Mouse (Mus musculus): ENCODE data around the gene Prdm13. TPM values are rescaled to one million over a fixed set of nuclear protein-coding genes. Genes with fewer than 3 reads are reported as not detected.

Prdm13 gene
- total and polyA plus RNA-seq, 3 experiments = not detected

- no peaks in the 10 kb centered on the region for H3K27me3 ChIP-seq (ENCODE audit: control insufficient read depth in 1 of 2, insufficient read depth in 2 of 2, low read length in 2 of 2)
- DNase-seq (ENCODE audit: low read depth, low spot score) = no peak
- no peak overlapping the region for H3K9ac ChIP-seq (ENCODE audit: control insufficient read depth, low read depth, low read length, poor library complexity, severe bottlenecking)
- TF ChIP-seq MXI1 (IDR thresholded peaks at IDR 0.05; ENCODE audit: low read depth, low read length) = no peak
- no peaks in the 10 kb centered on the region for H3K79me2 ChIP-seq (ENCODE audit: control insufficient read depth, insufficient read depth, low read length, poor library complexity)
- H3K4me1 ChIP-seq (ENCODE audit: control insufficient read depth in 1 of 2, insufficient read depth in 2 of 2, low read length in 2 of 2) = no peaks in the 10 kb centered on the region
- no peaks in the 10 kb centered on the region for H3K9me3 ChIP-seq (replicated peaks; ENCODE audit: insufficient read depth, low read length)
- H3K36me3 ChIP-seq (ENCODE audit: control insufficient read depth in 1 of 2, insufficient read depth in 2 of 2, low read length in 2 of 2) = no peaks in the 10 kb centered on the region
- H3K4me3 ChIP-seq (ENCODE audit: control insufficient read depth in 1 of 2, insufficient read depth in 1 of 2, low read depth in 2 of 2, low read length in 2 of 2) = no peak overlapping the region
- H3K27ac ChIP-seq (ENCODE audit: control insufficient read depth, low read depth, low read length) = no peak overlapping the region
Measured at GRCm38 (mm10) chr4:21678975-21679623, 6.7 kb downstream of the Prdm13 start.

DNA sequence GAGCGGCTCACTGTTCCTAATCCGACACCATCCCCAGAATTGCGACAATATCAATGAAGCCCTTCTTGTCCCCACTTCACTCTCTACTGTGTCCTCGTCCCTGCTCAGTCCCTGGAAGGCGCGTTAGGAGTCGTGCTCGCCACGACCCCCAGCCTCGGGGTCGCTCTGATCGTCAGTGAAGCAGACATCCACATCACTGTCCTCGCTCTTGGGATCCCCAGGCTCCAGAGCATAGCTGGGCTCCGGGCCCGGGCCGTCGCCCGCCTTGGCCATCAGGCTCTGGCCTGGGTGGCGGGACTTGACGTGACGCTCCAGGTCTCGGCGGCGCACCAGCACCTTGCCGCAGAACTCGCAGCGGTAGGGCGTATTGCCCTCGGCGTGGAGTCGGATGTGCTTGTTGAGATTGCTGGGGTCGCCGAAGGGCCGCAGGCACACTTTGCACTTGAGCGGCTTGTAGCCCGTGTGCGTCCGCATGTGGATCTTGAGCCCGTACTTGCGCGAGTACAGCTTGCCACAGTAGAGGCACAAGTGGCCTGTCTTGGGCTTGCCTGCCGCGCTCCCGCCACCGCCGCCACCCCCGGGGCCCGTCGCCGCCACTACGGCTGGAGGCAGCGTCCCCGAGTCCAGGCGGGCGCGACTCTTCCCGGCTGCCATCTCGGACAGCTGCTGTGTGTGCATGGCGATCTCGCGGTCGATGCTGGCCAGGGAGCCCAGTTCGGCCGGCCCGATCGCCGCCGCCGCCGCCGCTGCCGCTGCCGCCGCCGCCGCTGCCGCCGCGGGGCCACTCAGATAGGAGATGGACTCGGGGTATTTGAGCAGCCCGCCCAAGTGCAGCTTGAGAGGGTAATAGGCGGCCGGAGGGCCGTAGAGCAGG lies 7.4 kb downstream of the Prdm13 start:
- TF ChIP-seq CTCF (IDR thresholded peaks at IDR 0.05 in 2 of 3, conservative IDR thresholded peaks at IDR 0.05 in 1 of 3; ENCODE audit: control insufficient read depth in 1 of 3, insufficient read depth in 1 of 3, low read depth in 2 of 3, low read length in 3 of 3, poor library complexity in 1 of 3, severe bottlenecking in 1 of 3) = no peak
- DNase-seq (ENCODE audit: low read depth, low spot score) = no peak
- no peaks in the 10 kb centered on the region for H3K27me3 ChIP-seq (ENCODE audit: control insufficient read depth in 1 of 2, insufficient read depth in 2 of 2, low read length in 2 of 2)
- no peaks in the 10 kb centered on the region for H3K79me2 ChIP-seq (ENCODE audit: control insufficient read depth, insufficient read depth, low read length, poor library complexity)
- H3K36me3 ChIP-seq (ENCODE audit: control insufficient read depth in 1 of 2, insufficient read depth in 2 of 2, low read length in 2 of 2) = no peaks in the 10 kb centered on the region
- H3K4me1 ChIP-seq (ENCODE audit: control insufficient read depth in 1 of 2, insufficient read depth in 2 of 2, low read length in 2 of 2) = no peaks in the 10 kb centered on the region
- H3K9ac ChIP-seq (ENCODE audit: control insufficient read depth, low read depth, low read length, poor library complexity, severe bottlenecking) = no peak overlapping the region
- no peak overlapping the region for H3K27ac ChIP-seq (ENCODE audit: control insufficient read depth, low read depth, low read length)
- no peaks in the 10 kb centered on the region for H3K9me3 ChIP-seq (replicated peaks; ENCODE audit: insufficient read depth, low read length)
- no peak overlapping the region for H3K4me3 ChIP-seq (ENCODE audit: control insufficient read depth in 1 of 2, insufficient read depth in 1 of 2, low read depth in 2 of 2, low read length in 2 of 2)

DNA sequence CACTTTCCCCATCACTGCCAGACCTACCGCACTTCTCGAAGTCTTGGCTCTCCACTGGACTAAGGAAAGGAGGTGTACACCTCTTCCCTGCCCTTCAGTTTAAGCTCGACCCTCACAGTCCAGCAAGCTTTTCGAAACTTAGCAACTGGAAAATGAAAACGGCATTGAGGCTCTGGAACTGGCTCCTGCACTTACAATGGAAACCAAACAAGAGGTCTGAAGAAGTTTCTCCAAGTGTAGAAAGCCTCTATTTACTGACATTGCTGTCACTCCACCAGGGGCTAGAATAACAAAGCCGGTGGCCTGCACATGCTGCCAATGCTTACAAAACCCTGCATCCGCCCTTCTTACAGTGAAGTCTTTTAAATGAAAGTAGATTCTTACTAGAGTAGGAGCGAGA lies 11.1 kb downstream of the Prdm13 start:
- Histone ChIP-seq H3K4me3 (ENCODE audit: control insufficient read depth in 1 of 2, insufficient read depth in 1 of 2, low read depth in 2 of 2, low read length in 2 of 2) (no peak overlapping the region), H3K27ac (ENCODE audit: control insufficient read depth, low read depth, low read length) (no peak overlapping the region), H3K4me1 (ENCODE audit: control insufficient read depth in 1 of 2, insufficient read depth in 2 of 2, low read length in 2 of 2) (no peaks in the 10 kb centered on the region), H3K9me3 (replicated peaks; ENCODE audit: insufficient read depth, low read length) (no peaks in the 10 kb centered on the region), H3K36me3 (ENCODE audit: control insufficient read depth in 1 of 2, insufficient read depth in 2 of 2, low read length in 2 of 2) (no peaks in the 10 kb centered on the region), H3K79me2 (ENCODE audit: control insufficient read depth, insufficient read depth, low read length, poor library complexity) (no peaks in the 10 kb centered on the region), H3K27me3 (ENCODE audit: control insufficient read depth in 1 of 2, insufficient read depth in 2 of 2, low read length in 2 of 2) (no peaks in the 10 kb centered on the region), H3K9ac (ENCODE audit: control insufficient read depth, low read depth, low read length, poor library complexity, severe bottlenecking) (no peak overlapping the region)
- TF ChIP-seq BHLHE40 (IDR thresholded peaks at IDR 0.05; ENCODE audit: borderline replicate concordance, low read depth, low read length) (no peak), SMC3 (IDR thresholded peaks at IDR 0.05; ENCODE audit: low read depth, low read length) (no peak), TAL1 (IDR thresholded peaks at IDR 0.05; ENCODE audit: low read length) (no peak), ZC3H11A (IDR thresholded peaks at IDR 0.05; ENCODE audit: low read depth, low read length) (no peak), TCF12 (IDR thresholded peaks at IDR 0.05; ENCODE audit: low read depth, low read length) (no peak), ZKSCAN1 (IDR thresholded peaks at IDR 0.05; ENCODE audit: low read depth, low read length) (no peak), NRF1 (IDR thresholded peaks at IDR 0.05; ENCODE audit: insufficient read depth, low read depth, low read length, poor library complexity, severe bottlenecking) (no peak), KAT2A (conservative IDR thresholded peaks at IDR 0.05; ENCODE audit: low read depth, low read length) (no peak), POLR2AphosphoS2 (IDR thresholded peaks at IDR 0.05; ENCODE audit: low read length) (no peak)
- no peak for DNase-seq (ENCODE audit: low read depth, low spot score)

Data from MEL (cell line).